Mouse (Mus musculus) heart, embryonic 13.5 days (tissue): ENCODE measurements around the gene Crtc1. TPM values are rescaled to one million over a fixed set of nuclear protein-coding genes. Genes with fewer than 3 reads are reported as not detected.

Experiments
- ATAC-seq: fragments of 200-750 bp; cut with Nextera tagmentation; 2 replicates; pipeline ENCODE4 v1.8.0; 2017; ENCODE audit warnings: moderate TSS enrichment; ENCODE audit not compliant: insufficient number of reproducible peaks, low FRiP score, low TSS enrichment; ENCODE audit errors: extremely low read depth
- H3K27ac ChIP-seq: fragments of 300-500 bp; sonication (generic); replicated peaks from 2 replicates; pipeline ENCODE4 v1.5.1; 2015; ENCODE audit warnings: moderate library complexity, mild to moderate bottlenecking, inconsistent platforms
- H3K27me3 ChIP-seq: fragments of 300-500 bp; sonication (generic); replicated peaks from 2 replicates; pipeline ENCODE4 v1.6.1; 2015; ENCODE audit warnings: mild to moderate bottlenecking, inconsistent platforms
- H3K36me3 ChIP-seq: fragments of 300-500 bp; sonication (generic); 2 replicates; pipeline ENCODE4 v1.6.1; 2015; ENCODE audit warnings: mild to moderate bottlenecking, inconsistent platforms
- H3K4me1 ChIP-seq: fragments of 300-500 bp; sonication (generic); 2 replicates; pipeline ENCODE4 v1.6.1; 2015; ENCODE audit warnings: inconsistent platforms
- H3K4me2 ChIP-seq: fragments of 300-500 bp; sonication (generic); 2 replicates; pipeline ENCODE4 v1.6.1; 2015; ENCODE audit warnings: inconsistent platforms, mild to moderate bottlenecking, moderate library complexity
- H3K4me3 ChIP-seq: fragments of 300-500 bp; sonication (generic); 2 replicates; pipeline ENCODE4 v1.5.1; 2015; ENCODE audit warnings: moderate library complexity, mild to moderate bottlenecking, inconsistent platforms
- H3K9ac ChIP-seq: fragments of 300-500 bp; sonication (generic); 2 replicates; pipeline ENCODE4 v1.6.1; 2015; ENCODE audit warnings: inconsistent platforms, mild to moderate bottlenecking, moderate library complexity
- H3K9me3 ChIP-seq: fragments of 300-500 bp; sonication (generic); 2 replicates; pipeline ENCODE4 v1.6.1; 2016; ENCODE audit warnings: inconsistent platforms
- WGBS: fragments of 180-500 bp; shearing (Covaris S2); methylation state at CpG from one replicate; pipeline ENCODE4 v1.1.7; 2015; ENCODE audit warnings: mixed read lengths; 5-methylcytosine and 5-hydroxymethylcytosine counted together
- polyA plus RNA-seq: library from polyadenylated mRNA; unstranded; fragments of >200 nt; fragmentation: Nextera tagmentation; extraction: Ambion mirVana; gene quantifications from 2 replicates; pipeline ENCODE4 v1.2.1, GENCODE M21; 2015

Crtc1 gene
- polyA plus RNA-seq, 1 experiment from 2014 or later, result 12.4 TPM

- H3K9ac ChIP-seq, result no peak overlapping the region
- H3K36me3 ChIP-seq, result 0 out of 2 replicates have a peak, but pooled peaks cover 8% of the 10 kb centered on the region
- no peaks in the 10 kb centered on the region for H3K27me3 ChIP-seq
- H3K9me3 ChIP-seq, result no peaks in the 10 kb centered on the region
- no peak for ATAC-seq
- H3K4me2 ChIP-seq, result no peak overlapping the region
- no peak overlapping the region for H3K27ac ChIP-seq
- 95% methylated on average over 7 of the region's 7 CpGs for WGBS
- peaks cover 53% of the 10 kb centered on the region for H3K4me1 ChIP-seq
- no peak overlapping the region for H3K4me3 ChIP-seq
Measured at GRCm38 (mm10) chr8:70471856-70472255, 32.5 kb upstream of the Crtc1 start.

GRCm38 (mm10) chr8:70469938-70470337 is 30.6 kb upstream of the Crtc1 start:
- Histone ChIP-seq H3K4me1 (peaks cover 47% of the 10 kb centered on the region), H3K27ac (peak overlapping the region; percentile 56), H3K27me3 (no peaks in the 10 kb centered on the region), H3K9ac (0 out of 2 replicates have a peak overlapping the region, but pooled peaks have one; percentile 39), H3K4me2 (peak overlapping the region; percentile 16; the same call in 1 of the 2 replicates), H3K9me3 (no peaks in the 10 kb centered on the region), H3K4me3 (no peak overlapping the region), H3K36me3 (peaks cover 13% of the 10 kb centered on the region; the same call in 1 of the 2 replicates)
- WGBS, result 19% methylated on average over 2 of the region's 2 CpGs
- ATAC-seq, result no peak

- Histone ChIP-seq H3K4me1 (peaks cover 46% of the 10 kb centered on the region), H3K9ac (peak overlapping the region; percentile 39; the same call in 1 of the 2 replicates), H3K4me2 (peak overlapping the region; percentile 16), H3K27me3 (no peaks in the 10 kb centered on the region), H3K27ac (peak overlapping the region; percentile 56), H3K9me3 (no peaks in the 10 kb centered on the region), H3K36me3 (peaks cover 13% of the 10 kb centered on the region; the same call in 1 of the 2 replicates), H3K4me3 (no peak overlapping the region)
- WGBS, result 31% methylated on average over 10 of the region's 10 CpGs
- ATAC-seq, result peak; percentile 24; the same call in 1 of the 2 replicates
Measured at GRCm38 (mm10) chr8:70469295-70469916, 30.0 kb upstream of the Crtc1 start.

GRCm38 (mm10) chr8:70468733-70469132 is 29.4 kb upstream of the Crtc1 start:
- Histone ChIP-seq H3K27ac (peak overlapping the region; percentile 56), H3K4me3 (no peak overlapping the region), H3K9ac (0 out of 2 replicates have a peak overlapping the region, but pooled peaks have one; percentile 24), H3K9me3 (no peaks in the 10 kb centered on the region), H3K27me3 (no peaks in the 10 kb centered on the region), H3K36me3 (peaks cover 13% of the 10 kb centered on the region; the same call in 1 of the 2 replicates), H3K4me2 (no peak overlapping the region), H3K4me1 (peaks cover 47% of the 10 kb centered on the region)
- no peak for ATAC-seq
- 80% methylated on average over 4 of the region's 4 CpGs for WGBS

GRCm38 (mm10) chr8:70467907-70468306 is 28.5 kb upstream of the Crtc1 start:
- ATAC-seq, result no peak
- Histone ChIP-seq H3K27ac (no peak overlapping the region), H3K27me3 (no peaks in the 10 kb centered on the region), H3K36me3 (peaks cover 13% of the 10 kb centered on the region; the same call in 1 of the 2 replicates), H3K9ac (no peak overlapping the region), H3K4me1 (peaks cover 53% of the 10 kb centered on the region), H3K4me2 (no peak overlapping the region), H3K4me3 (no peak overlapping the region), H3K9me3 (no peaks in the 10 kb centered on the region)
- 42% methylated on average over 1 of the region's 1 CpGs for WGBS

GRCm38 (mm10) chr8:70467229-70467725 is 27.9 kb upstream of the Crtc1 start:
- peak overlapping the region; percentile 41 for H3K9ac ChIP-seq

GRCm38 (mm10) chr8:70466771-70467170 is 27.4 kb upstream of the Crtc1 start:
- no peak overlapping the region for H3K4me2 ChIP-seq
- no peak overlapping the region for H3K27ac ChIP-seq
- H3K4me1 ChIP-seq, result peaks cover 61% of the 10 kb centered on the region
- no peak overlapping the region for H3K4me3 ChIP-seq
- no peaks in the 10 kb centered on the region for H3K27me3 ChIP-seq
- no peak for ATAC-seq
- no peaks in the 10 kb centered on the region for H3K9me3 ChIP-seq
- H3K36me3 ChIP-seq, result peaks cover 13% of the 10 kb centered on the region; the same call in 1 of the 2 replicates
- WGBS, result 53% methylated on average over 11 of the region's 11 CpGs
- peak overlapping the region; percentile 41 for H3K9ac ChIP-seq

More at GRCm38 (mm10) chr8:70467229-70467725, 27.9 kb upstream of the Crtc1 start:
- no peak overlapping the region for H3K4me2 ChIP-seq
- WGBS, result 72% methylated on average over 5 of the region's 5 CpGs
- H3K27ac ChIP-seq, result no peak overlapping the region
- H3K4me1 ChIP-seq, result peaks cover 56% of the 10 kb centered on the region
- H3K36me3 ChIP-seq, result peaks cover 13% of the 10 kb centered on the region; the same call in 1 of the 2 replicates
- no peaks in the 10 kb centered on the region for H3K9me3 ChIP-seq
- no peak for ATAC-seq
- no peaks in the 10 kb centered on the region for H3K27me3 ChIP-seq
- H3K4me3 ChIP-seq, result no peak overlapping the region

- Histone ChIP-seq H3K4me1 (peaks cover 66% of the 10 kb centered on the region), H3K4me3 (no peak overlapping the region), H3K27me3 (no peaks in the 10 kb centered on the region), H3K36me3 (peaks cover 13% of the 10 kb centered on the region; the same call in 1 of the 2 replicates), H3K9ac (no peak overlapping the region), H3K27ac (no peak overlapping the region), H3K9me3 (no peaks in the 10 kb centered on the region), H3K4me2 (no peak overlapping the region)
- ATAC-seq, result no peak
- 78% methylated on average over 4 of the region's 4 CpGs for WGBS
Measured at GRCm38 (mm10) chr8:70466305-70466704, 26.9 kb upstream of the Crtc1 start.

- Histone ChIP-seq H3K9me3 (no peaks in the 10 kb centered on the region), H3K27ac (no peak overlapping the region), H3K36me3 (peaks cover 11% of the 10 kb centered on the region; the same call in 1 of the 2 replicates), H3K9ac (no peak overlapping the region), H3K27me3 (no peaks in the 10 kb centered on the region), H3K4me3 (no peak overlapping the region), H3K4me1 (peaks cover 72% of the 10 kb centered on the region), H3K4me2 (no peak overlapping the region)
- no peak for ATAC-seq
- 95% methylated on average over 4 of the region's 4 CpGs for WGBS
Measured at GRCm38 (mm10) chr8:70465701-70466100, 26.3 kb upstream of the Crtc1 start.

GRCm38 (mm10) chr8:70464162-70464561 is 24.8 kb upstream of the Crtc1 start:
- H3K36me3 ChIP-seq, result peaks cover 16% of the 10 kb centered on the region
- H3K4me2 ChIP-seq, result no peak overlapping the region
- no peak overlapping the region for H3K9ac ChIP-seq
- WGBS, result 81% methylated on average over 6 of the region's 6 CpGs
- no peaks in the 10 kb centered on the region for H3K27me3 ChIP-seq
- no peak overlapping the region for H3K27ac ChIP-seq
- peaks cover 67% of the 10 kb centered on the region for H3K4me1 ChIP-seq
- ATAC-seq, result no peak
- peaks cover 3% of the 10 kb centered on the region; the same call in 1 of the 2 replicates for H3K9me3 ChIP-seq
- no peak overlapping the region for H3K4me3 ChIP-seq

- 74% methylated on average over 4 of the region's 4 CpGs for WGBS
- H3K36me3 ChIP-seq, result peaks cover 17% of the 10 kb centered on the region
- H3K4me3 ChIP-seq, result no peak overlapping the region
- no peak overlapping the region for H3K4me2 ChIP-seq
- no peaks in the 10 kb centered on the region for H3K27me3 ChIP-seq
- no peak overlapping the region for H3K9ac ChIP-seq
- H3K9me3 ChIP-seq, result peaks cover 3% of the 10 kb centered on the region; the same call in 1 of the 2 replicates
- no peak overlapping the region; the same call in 1 of the 2 replicates for H3K27ac ChIP-seq
- no peak for ATAC-seq
- H3K4me1 ChIP-seq, result peaks cover 58% of the 10 kb centered on the region
Measured at GRCm38 (mm10) chr8:70463306-70463705, 23.9 kb upstream of the Crtc1 start.
